In the genomic region with DNA sequence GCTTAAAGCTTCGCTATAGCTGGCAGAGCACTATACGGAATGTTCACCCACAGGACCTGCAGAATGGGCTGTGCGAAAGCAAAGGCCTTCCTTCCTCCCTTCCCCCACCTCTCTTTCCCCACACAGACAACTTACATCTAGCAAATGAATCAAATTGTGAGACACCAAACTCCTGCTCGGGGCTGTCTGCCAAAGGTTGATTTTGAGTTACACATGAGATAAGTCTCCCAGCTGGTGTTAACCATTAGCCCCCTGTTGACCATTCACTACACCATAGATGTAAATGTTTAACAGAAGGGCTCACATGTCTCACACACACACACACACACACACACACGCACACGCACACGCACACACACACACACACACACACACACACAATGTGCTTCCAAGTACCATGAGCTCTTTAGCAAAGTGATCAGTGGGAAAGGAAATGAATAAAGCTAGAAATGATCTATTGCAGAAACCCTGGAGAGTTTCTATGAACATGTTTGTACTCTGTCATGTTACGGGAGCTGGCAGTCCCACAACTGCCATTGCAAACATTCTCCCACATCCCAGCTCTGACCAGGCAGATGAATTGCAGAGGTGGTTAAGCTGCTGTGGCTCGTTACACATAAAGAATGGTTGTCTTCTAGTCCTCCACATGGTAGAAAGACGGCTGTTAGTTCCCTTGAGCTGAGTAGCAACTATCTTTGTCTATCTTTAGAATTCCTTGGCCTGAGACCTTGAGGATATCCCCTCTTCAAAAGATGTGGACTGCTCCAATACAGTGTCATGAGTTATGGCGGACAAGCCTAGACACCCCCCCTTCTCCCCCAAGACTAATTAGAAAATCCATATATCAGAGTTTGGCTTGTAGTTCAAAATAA, we compare ENCODE assay signal across 8 mouse cellular contexts.
DNase-seq lines count a peak whose midpoint lies in the region; ATAC-seq and TF ChIP-seq lines count a peak whose summit lies in the region.
"Had no signal": no experiment of that assay in that cellular context is flagged by ENCODE, and none has a peak within 500 bp of the region (broad histone marks: within the 10 kb centered on the region; RNA-seq: fewer than 3 reads in every experiment).

No protein-coding gene starts in this region.

- peaks cover 7% of the 10 kb centered on the region for H3K4me1 ChIP-seq in liver, adult 2 months (ENCODE audit: control insufficient read depth, insufficient read depth, low read length)
- H3K4me1 ChIP-seq in hindbrain, embryonic 16.5 days (ENCODE audit: control insufficient read depth, insufficient read depth, low read depth, low read length): peaks cover 17% of the 10 kb centered on the region
- H3K4me1 ChIP-seq in liver, postnatal 0 days (ENCODE audit: insufficient read depth): peaks cover 11% of the 10 kb centered on the region; the same call in 1 of the 2 replicates

- no peak for TF ChIP-seq CTCF in liver, adult 2 months (IDR thresholded peaks at IDR 0.05; ENCODE audit: low read depth, low read length)
- TF ChIP-seq CTCF in liver, postnatal 0 days (IDR thresholded peaks at IDR 0.05; ENCODE audit: low read depth): no peak

- TF ChIP-seq EP300 in liver, postnatal 0 days (IDR thresholded peaks at IDR 0.05; ENCODE audit: low read depth): no peak

- no peaks in the 10 kb centered on the region for H3K9me3 ChIP-seq in hindbrain, embryonic 16.5 days (ENCODE audit: control insufficient read depth, low read length)
- H3K9me3 ChIP-seq in liver, postnatal 0 days (ENCODE audit: low read length): no peaks in the 10 kb centered on the region
- H3K9me3 ChIP-seq: embryonic facial prominence, embryonic 12.5 days had no signal

- no peak overlapping the region for H3K27ac ChIP-seq in liver, adult 2 months (replicated peaks; ENCODE audit: insufficient read depth, low read depth, low read length)
- H3K27ac ChIP-seq in hindbrain, embryonic 16.5 days (ENCODE audit: low read depth, low read length): peak overlapping the region; percentile 60; the same call in 1 of the 2 replicates
- H3K27ac ChIP-seq in liver, postnatal 0 days (ENCODE audit: low read depth): peak overlapping the region; percentile 52
- H3K27ac ChIP-seq: embryonic facial prominence, embryonic 12.5 days had no signal

- DNase-seq in liver, adult 2 months (ENCODE audit: extremely low read depth, low read depth, low spot score): peak; percentile 45
- DNase-seq in liver: no peak
- peak; percentile 71 to 84 for DNase-seq in kidney, adult 8-10 months
- peak; percentile 50 for DNase-seq in liver, postnatal 0 days
- DNase-seq in thymus, postnatal 4 days: no peak

- H3K27me3 ChIP-seq in liver, adult 2 months (ENCODE audit: control insufficient read depth, insufficient read depth, low read length): no peaks in the 10 kb centered on the region
- no peaks in the 10 kb centered on the region for H3K27me3 ChIP-seq in hindbrain, embryonic 16.5 days (replicated peaks; ENCODE audit: control insufficient read depth, insufficient read depth, low read length)
- H3K27me3 ChIP-seq in liver, postnatal 0 days (ENCODE audit: insufficient read depth, low read length): no peaks in the 10 kb centered on the region
- H3K27me3 ChIP-seq: embryonic facial prominence, embryonic 12.5 days had no signal

- ATAC-seq in hindbrain, embryonic 16.5 days: peak; percentile 18
- peak; percentile 87 for ATAC-seq in liver, postnatal 0 days
- no peak for ATAC-seq in monocyte, adult 5-6 weeks (replicated peaks; ENCODE audit: insufficient number of reproducible peaks, low FRiP score, low TSS enrichment, poor library complexity, severe bottlenecking)

- 37% methylated on average over 11 of the region's 11 CpGs for WGBS in liver, adult 2 months
- 56% methylated on average over 11 of the region's 11 CpGs for WGBS in hindbrain, embryonic 16.5 days
- WGBS in liver, postnatal 0 days (ENCODE audit: insufficient replicate concordance): 51% methylated on average over 11 of the region's 11 CpGs

- no peaks in the 10 kb centered on the region for H3K36me3 ChIP-seq in liver, adult 2 months (ENCODE audit: control insufficient read depth, insufficient read depth, low read length)
- peaks cover 8% of the 10 kb centered on the region for H3K36me3 ChIP-seq in hindbrain, embryonic 16.5 days (ENCODE audit: control insufficient read depth, insufficient read depth, low read length)
- H3K36me3 ChIP-seq in liver, postnatal 0 days (replicated peaks; ENCODE audit: insufficient read depth, low read length): no peaks in the 10 kb centered on the region

- no peak overlapping the region for H3K9ac ChIP-seq in liver, adult 2 months (ENCODE audit: low read depth, low read length)
- H3K9ac ChIP-seq in hindbrain, embryonic 16.5 days (ENCODE audit: low read depth, low read length): no peak overlapping the region
- no peak overlapping the region for H3K9ac ChIP-seq in liver, postnatal 0 days (replicated peaks)
- H3K9ac ChIP-seq: embryonic facial prominence, embryonic 12.5 days had no signal

- no peaks in the 10 kb centered on the region for H3K79me2 ChIP-seq in liver, adult 2 months (ENCODE audit: control insufficient read depth, insufficient read depth, low read length)

- H3K4me2 ChIP-seq in hindbrain, embryonic 16.5 days (ENCODE audit: low read length): no peak overlapping the region
- peak overlapping the region; percentile 56 for H3K4me2 ChIP-seq in liver, postnatal 0 days (ENCODE audit: low read depth, low read length)
- H3K4me2 ChIP-seq: embryonic facial prominence, embryonic 12.5 days had no signal

- no peak overlapping the region for H3K4me3 ChIP-seq in liver, adult 2 months (ENCODE audit: insufficient read depth, low read depth, low read length)
- H3K4me3 ChIP-seq in hindbrain, embryonic 16.5 days (ENCODE audit: low read length): no peak overlapping the region
- no peak overlapping the region for H3K4me3 ChIP-seq in liver, postnatal 0 days (ENCODE audit: low read depth, low read length)
- H3K4me3 ChIP-seq: embryonic facial prominence, embryonic 12.5 days had no signal

- TF ChIP-seq POLR2A in liver, adult 2 months (IDR thresholded peaks at IDR 0.05; ENCODE audit: extremely low read depth, insufficient read depth, low read length): no peak

Comparison
In these comparisons a context has a peak if more than half of its experiments do, and no peak if none do; other contexts are left out.
1. DNase-seq: peak in liver, adult 2 months (single experiment), kidney, adult 8-10 months (2 of 2) and liver, postnatal 0 days (single experiment); none in liver (single experiment) and thymus, postnatal 4 days (single experiment).